ENCODE assay signal across 11 mouse cellular contexts in genomic region chr1:133408880-133409516, GRCm38 (mm10). TPM values are rescaled to one million over a fixed set of nuclear protein-coding genes. Genes with fewer than 3 reads are reported as not detected.
DNase-seq lines count a peak whose midpoint lies in the region; ATAC-seq and TF ChIP-seq lines count a peak whose summit lies in the region.
"Had no signal": no experiment of that assay in that cellular context is flagged by ENCODE, and none has a peak within 500 bp of the region (broad histone marks: within the 10 kb centered on the region; RNA-seq: fewer than 3 reads in every experiment).

No protein-coding gene starts in this region.

- TF ChIP-seq CTCF in ES-Bruce4 (IDR thresholded peaks at IDR 0.05; ENCODE audit: low read depth, low read length) = no peak
- no peak for TF ChIP-seq CTCF in liver, embryonic 14.5 days (IDR thresholded peaks at IDR 0.05; ENCODE audit: low read depth)

- peak; percentile 78 for TF ChIP-seq EP300 in ES-Bruce4 (IDR thresholded peaks at IDR 0.05; ENCODE audit: insufficient read depth, low read depth, low read length)
- TF ChIP-seq EP300 in liver, embryonic 14.5 days (IDR thresholded peaks at IDR 0.05; ENCODE audit: low read depth) = no peak

- H3K27ac ChIP-seq in kidney, embryonic 16.5 days (ENCODE audit: low read length) = no peak overlapping the region; the same call in 1 of the 2 replicates
- no peak overlapping the region for H3K27ac ChIP-seq in ES-Bruce4 (ENCODE audit: insufficient read depth, low read length)
- no peak overlapping the region for H3K27ac ChIP-seq in liver, embryonic 14.5 days
- H3K27ac ChIP-seq: hindbrain, embryonic 15.5 days had no signal

- H3K4me3 ChIP-seq in kidney, embryonic 16.5 days (ENCODE audit: low read length) = no peak overlapping the region
- H3K4me3 ChIP-seq in ES-Bruce4 (ENCODE audit: low read depth, low read length) = no peak overlapping the region
- no peak overlapping the region for H3K4me3 ChIP-seq in liver, embryonic 14.5 days (ENCODE audit: insufficient read depth in 1 of 2, low read depth in 2 of 2, low read length in 2 of 2)
- H3K4me3 ChIP-seq: hindbrain, embryonic 15.5 days had no signal

- no peak overlapping the region for H3K4me2 ChIP-seq in kidney, embryonic 16.5 days (replicated peaks; ENCODE audit: low read depth, low read length)
- peak overlapping the region; percentile 38 for H3K4me2 ChIP-seq in liver, embryonic 14.5 days (ENCODE audit: low read depth)
- H3K4me2 ChIP-seq: hindbrain, embryonic 15.5 days had no signal

- H3K4me1 ChIP-seq in kidney, embryonic 16.5 days (ENCODE audit: insufficient read depth, low read length) = peaks cover 55% of the 10 kb centered on the region
- H3K4me1 ChIP-seq in ES-Bruce4 (ENCODE audit: control insufficient read depth, insufficient read depth, low read length) = peaks cover 11% of the 10 kb centered on the region
- peaks cover 0 to 2% of the 10 kb centered on the region in 2 experiments; a peak in 1 of 4 replicates for H3K4me1 ChIP-seq in liver, embryonic 14.5 days (replicated peaks; ENCODE audit: control insufficient read depth in 2 of 2, insufficient read depth in 2 of 2, low read length in 1 of 2)

- 0 out of 2 replicates have a peak, but pooled peaks cover 3% of the 10 kb centered on the region for H3K36me3 ChIP-seq in kidney, embryonic 16.5 days (ENCODE audit: insufficient read depth, low read length)
- H3K36me3 ChIP-seq in ES-Bruce4 (ENCODE audit: control insufficient read depth, insufficient read depth, low read length, poor library complexity, severe bottlenecking) = no peaks in the 10 kb centered on the region
- H3K36me3 ChIP-seq in liver, embryonic 14.5 days (replicated peaks; ENCODE audit: control insufficient read depth, insufficient read depth, low read depth) = no peaks in the 10 kb centered on the region
- H3K36me3 ChIP-seq: hindbrain, embryonic 15.5 days had no signal

- no peaks in the 10 kb centered on the region for H3K9me3 ChIP-seq in kidney, embryonic 16.5 days (ENCODE audit: low read length)
- no peaks in the 10 kb centered on the region for H3K9me3 ChIP-seq in ES-Bruce4 (replicated peaks; ENCODE audit: control insufficient read depth, insufficient read depth, low read length, poor library complexity, severe bottlenecking)
- no peaks in the 10 kb centered on the region for H3K9me3 ChIP-seq in liver, embryonic 14.5 days (ENCODE audit: control insufficient read depth, low read length)
- H3K9me3 ChIP-seq: hindbrain, embryonic 15.5 days had no signal

- 17% methylated on average over 6 of the region's 6 CpGs for WGBS in kidney, embryonic 16.5 days
- 48% methylated on average over 6 of the region's 6 CpGs for WGBS in liver, embryonic 14.5 days (ENCODE audit: insufficient replicate concordance)

- H3K9ac ChIP-seq in kidney, embryonic 16.5 days (replicated peaks; ENCODE audit: low read length) = peak overlapping the region; percentile 42
- H3K9ac ChIP-seq in ES-Bruce4 (ENCODE audit: low read depth, poor library complexity, severe bottlenecking) = no peak overlapping the region
- H3K9ac ChIP-seq in liver, embryonic 14.5 days (replicated peaks) = no peak overlapping the region
- H3K9ac ChIP-seq: hindbrain, embryonic 15.5 days had no signal

- no peak for ATAC-seq in kidney, embryonic 16.5 days (ENCODE audit: low FRiP score, low TSS enrichment)
- peak; percentile 28; the same call in 1 of the 2 replicates for ATAC-seq in liver, embryonic 14.5 days (ENCODE audit: insufficient read depth)
- ATAC-seq: lung, postnatal 0 days had no signal

- no peak for TF ChIP-seq POLR2A in ES-Bruce4 (IDR thresholded peaks at IDR 0.05; ENCODE audit: insufficient read depth, low read length)

- DNase-seq in kidney, postnatal 14 days = no peak
- peak; percentile 86 for DNase-seq in embryo, embryonic 11 days
- no peak for DNase-seq in liver, embryonic 14.5 days (ENCODE audit: low read depth in 3 of 3, low spot score in 3 of 3)
- no peak for DNase-seq in cerebellum, adult 9-11 months
- no peak for DNase-seq in right cerebral cortex, postnatal 25 days
- DNase-seq: adrenal gland, postnatal 25 days; thymus, postnatal 25 days had no signal

- no peaks in the 10 kb centered on the region for H3K27me3 ChIP-seq in kidney, embryonic 16.5 days (ENCODE audit: insufficient read depth, low read length)
- H3K27me3 ChIP-seq in ES-Bruce4 (ENCODE audit: control insufficient read depth, insufficient read depth, low read length, poor library complexity, severe bottlenecking) = no peaks in the 10 kb centered on the region
- no peaks in the 10 kb centered on the region for H3K27me3 ChIP-seq in liver, embryonic 14.5 days (ENCODE audit: control insufficient read depth, insufficient read depth, low read length)
- H3K27me3 ChIP-seq: hindbrain, embryonic 15.5 days had no signal

RNA-seq across cellular contexts. Expression of gene Sox13, which starts 15.2 kb away (rescaled TPM):
- 11.5 and 12.8 TPM in 2 replicates for polyA plus RNA-seq in kidney, embryonic 16.5 days (2015; fragmentation: Nextera tagmentation; extraction: Ambion mirVana)
- polyA plus RNA-seq in ES-Bruce4 (2011; ENCODE audit: insufficient read depth, insufficient read length, low read depth, missing spikeins) = 22.8 and 25.0 TPM in 2 replicates
- 4.9 and 6.1 TPM in 2 replicates for polyA plus RNA-seq in liver, embryonic 14.5 days (2012; rRNA removed)
- 1.1 and 1.6 TPM in 2 replicates for polyA plus RNA-seq in liver, embryonic 14.5 days (2014; fragmentation: Nextera tagmentation; extraction: Ambion mirVana)

RNA-seq across cellular contexts. Expression of gene Etnk2, which starts 45.6 kb away (rescaled TPM):
- polyA plus RNA-seq in kidney, embryonic 16.5 days (2015; fragmentation: Nextera tagmentation; extraction: Ambion mirVana) = 3.9 and 4.9 TPM in 2 replicates
- 3.3 and 3.4 TPM in 2 replicates for polyA plus RNA-seq in ES-Bruce4 (2011; ENCODE audit: insufficient read depth, insufficient read length, low read depth, missing spikeins)
- 3.4 and 3.7 TPM in 2 replicates for polyA plus RNA-seq in liver, embryonic 14.5 days (2012; rRNA removed)
- 4.9 and 5.5 TPM in 2 replicates for polyA plus RNA-seq in liver, embryonic 14.5 days (2014; fragmentation: Nextera tagmentation; extraction: Ambion mirVana)

RNA-seq across cellular contexts. Expression of gene Ren1, which starts 58.7 kb away (rescaled TPM):
- polyA plus RNA-seq in kidney, embryonic 16.5 days (2015; fragmentation: Nextera tagmentation; extraction: Ambion mirVana) = 412 and 490 TPM in 2 replicates
- polyA plus RNA-seq in ES-Bruce4 (2011; ENCODE audit: insufficient read depth, insufficient read length, low read depth, missing spikeins) = not detected in 2 replicates
- polyA plus RNA-seq in liver, embryonic 14.5 days (2012; rRNA removed) = 0.41 and 0.50 TPM in 2 replicates
- polyA plus RNA-seq in liver, embryonic 14.5 days (2014; fragmentation: Nextera tagmentation; extraction: Ambion mirVana) = 0.57 and 0.90 TPM in 2 replicates

Comparison
In these comparisons a context has a peak if more than half of its experiments do, and no peak if none do; other contexts are left out.
1. RNA of gene Ren1, which starts 58.7 kb away (polyA plus RNA-seq): 412 to 490 TPM in kidney, embryonic 16.5 days; 0.41 to 0.90 TPM in liver, embryonic 14.5 days and not detected in ES-Bruce4; every median in the first group is over 100 times any median in the second.